Mouse (Mus musculus): ENCODE results near the gene Rcbtb2.

DNA sequence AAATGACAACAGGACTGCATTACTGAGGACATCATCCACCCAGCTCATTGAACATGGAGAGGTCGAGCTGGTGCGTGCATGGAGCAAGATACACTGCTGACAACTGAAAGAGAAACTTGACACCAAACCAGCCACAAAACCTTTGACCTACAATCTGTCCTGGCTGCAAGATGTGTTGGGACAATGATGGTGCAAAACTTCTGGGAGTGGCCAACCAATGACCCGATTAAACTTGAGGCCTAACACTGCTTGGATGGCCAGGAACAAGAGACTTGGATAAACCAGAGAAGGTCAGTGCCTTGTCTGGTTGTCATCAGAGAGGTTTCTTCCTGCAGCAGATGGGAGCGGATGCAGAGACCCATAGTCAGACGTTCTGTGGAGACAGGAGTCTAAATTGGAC is 7.7 kb downstream of the Rcbtb2 start:
- TF ChIP-seq GATA1 (IDR thresholded peaks at IDR 0.05; ENCODE audit: low read length): no peak
- no peak for TF ChIP-seq TAL1 (IDR thresholded peaks at IDR 0.05; ENCODE audit: low read length)

Measured in erythroblast, embryonic 14.5 days (primary cell).